Mouse (Mus musculus) neutrophil, adult 5-6 weeks (primary cell): ENCODE results near the gene Ciao2b. TPM values are rescaled to one million over a fixed set of nuclear protein-coding genes. Genes with fewer than 3 reads are reported as not detected.
"Not testable (repeated sequence)": the region's sequence is repeated elsewhere in the genome, so short reads cannot be mapped to it uniquely, and the experiment has no call there.

Source experiments
- ATAC-seq: fragments of 151-379, 151-347 bp; 2 replicates; pipeline ENCODE4 v1.8.0; 2017; ENCODE audit warnings: mild to moderate bottlenecking, moderate TSS enrichment; ENCODE audit not compliant: insufficient number of reproducible peaks, poor library complexity, low FRiP score, severe bottlenecking; ENCODE audit errors: extremely low read depth
- total RNA-seq: library from RNA; stranded (forward); fragments of 200-1000 nt; gene quantifications from 2 replicates; pipeline ENCODE4 v1.2.3, GENCODE M21; 2017

Ciao2b gene
- 21.1 and 22.6 TPM in 2 replicates for total RNA-seq

- peak; percentile 61 for ATAC-seq
Observed at GRCm38 (mm10) chr8:104641426-104642323, at the start of gene Ciao2b. Gene Ciao2b, minus strand, starts transcription at chr8:104641965.

DNA sequence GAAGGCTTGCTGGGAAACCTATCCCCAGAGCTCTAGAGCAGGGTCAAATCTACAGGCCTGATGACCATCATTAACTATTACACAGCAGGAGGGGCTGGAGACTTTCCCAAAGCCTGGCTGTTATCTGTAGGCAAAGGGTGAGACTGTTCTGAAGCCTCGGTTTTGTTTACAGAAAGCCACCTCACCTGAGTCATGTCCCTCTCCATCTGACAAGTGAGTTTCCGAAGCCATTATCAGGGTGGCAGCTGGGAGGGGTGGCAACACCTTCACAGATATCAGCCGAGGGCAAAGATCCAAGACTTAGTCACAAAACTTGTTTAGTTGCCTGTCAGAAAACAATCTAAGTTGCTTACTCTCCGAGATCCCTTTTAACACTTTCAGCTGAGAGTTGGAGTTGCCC lies 46.7 kb upstream of the Ciao2b start:
- ATAC-seq, result no peak

DNA sequence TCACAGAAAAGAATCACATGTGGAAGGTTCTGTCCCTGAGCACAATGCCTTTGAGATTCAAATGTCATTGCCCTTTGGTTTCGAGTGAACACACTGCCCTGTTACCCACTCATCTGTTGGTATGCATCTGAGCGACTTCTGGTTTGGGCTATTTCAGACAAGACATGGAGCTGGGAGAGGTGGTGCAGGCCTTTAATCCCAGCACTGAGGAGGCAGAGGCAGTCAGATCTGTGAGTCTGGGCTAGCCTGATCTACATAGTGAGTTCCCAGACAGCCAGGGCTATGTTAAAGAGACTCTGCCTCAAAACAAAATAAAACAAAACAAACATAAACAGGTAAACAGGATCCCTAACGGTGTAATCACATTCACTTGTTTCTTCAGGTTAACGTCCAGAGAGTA lies 13.8 kb upstream of the Ciao2b start:
- ATAC-seq, result no peak

- peak; percentile 100 for ATAC-seq
Observed at GRCm38 (mm10) chr8:104654984-104655383, 13.2 kb upstream of the Ciao2b start.

DNA sequence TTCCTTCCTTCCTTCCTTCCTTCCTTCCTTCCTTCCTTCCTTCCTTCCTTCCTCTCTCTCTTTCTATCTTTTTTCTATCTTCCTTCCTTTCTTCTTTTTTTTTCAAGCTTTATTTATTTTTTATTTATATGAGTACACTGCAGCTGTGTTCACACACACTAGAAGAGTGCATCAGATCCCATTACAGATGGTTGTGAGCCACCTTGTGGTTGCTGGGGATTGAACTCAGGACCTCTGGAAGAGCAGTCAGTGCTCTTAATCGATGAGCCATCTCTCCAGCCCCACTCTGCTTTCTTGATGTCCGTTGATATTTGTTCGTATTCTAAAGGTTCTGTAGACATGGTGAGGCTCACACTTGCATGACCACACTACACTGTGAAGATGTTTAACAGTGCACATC lies 2.4 kb upstream of the Ciao2b start:
- not testable (repeated sequence) for ATAC-seq

- ATAC-seq, result no peak
Observed at GRCm38 (mm10) chr8:104642324-104642654, 524 bp upstream of the Ciao2b start.

GRCm38 (mm10) chr8:104640831-104641370 lies 864 bp downstream of the Ciao2b start:
- no peak for ATAC-seq

DNA sequence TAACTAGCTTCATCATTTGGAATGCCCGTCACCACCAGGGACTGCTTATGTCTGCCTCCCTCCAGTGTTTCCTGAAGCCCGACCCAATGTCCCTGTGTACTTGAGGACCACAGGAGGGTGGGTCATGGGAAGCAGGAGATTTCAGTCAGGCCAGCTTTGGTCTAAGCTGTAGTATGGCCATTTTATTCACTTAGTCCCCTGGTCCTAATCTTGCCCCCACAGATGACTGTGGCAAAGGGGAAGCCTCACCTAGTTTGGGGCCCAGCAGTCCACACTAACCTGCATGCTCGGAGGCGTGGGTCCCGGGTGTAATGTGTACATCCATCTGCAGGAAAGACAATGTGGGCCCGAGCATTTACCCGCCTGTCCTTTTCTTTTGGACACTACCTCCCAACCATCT lies 1.5 kb downstream of the Ciao2b start:
- ATAC-seq, result no peak

GRCm38 (mm10) chr8:104638010-104638409 lies 3.8 kb downstream of the Ciao2b start:
- no peak for ATAC-seq

DNA sequence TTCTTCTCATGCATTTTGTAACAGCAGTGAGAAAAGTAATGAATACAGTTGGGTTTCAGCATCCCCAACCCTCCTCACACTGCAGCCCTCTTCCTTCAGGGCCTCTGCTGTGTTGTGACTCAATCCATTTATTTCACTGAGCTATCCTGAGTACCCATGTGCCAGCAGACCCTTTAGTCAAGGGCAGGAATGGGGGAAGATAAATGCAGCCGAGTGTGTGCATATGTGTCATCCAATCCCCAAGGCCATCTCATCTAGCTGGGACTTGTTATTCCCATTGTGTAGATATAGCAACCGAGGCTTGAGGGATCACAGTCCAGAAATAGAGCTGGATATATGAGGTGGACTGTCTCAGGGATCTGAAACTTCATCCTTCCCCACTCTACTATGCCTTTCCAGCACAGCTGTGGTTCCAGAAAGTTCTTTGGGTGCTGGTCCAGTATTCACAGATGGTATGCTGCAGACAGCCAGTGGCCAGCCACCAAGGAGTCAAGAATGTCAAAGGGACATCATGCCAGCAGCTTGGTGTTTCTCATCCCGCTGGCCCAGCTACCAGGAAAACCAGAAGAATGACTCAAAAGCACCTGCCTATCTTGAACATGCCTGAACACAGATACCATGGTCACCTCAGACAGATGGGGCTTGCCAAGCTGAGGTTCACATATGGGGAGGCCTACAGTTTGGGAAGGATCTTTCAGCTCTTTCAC lies 6.6 kb downstream of the Ciao2b start:
- ATAC-seq, result no peak

DNA sequence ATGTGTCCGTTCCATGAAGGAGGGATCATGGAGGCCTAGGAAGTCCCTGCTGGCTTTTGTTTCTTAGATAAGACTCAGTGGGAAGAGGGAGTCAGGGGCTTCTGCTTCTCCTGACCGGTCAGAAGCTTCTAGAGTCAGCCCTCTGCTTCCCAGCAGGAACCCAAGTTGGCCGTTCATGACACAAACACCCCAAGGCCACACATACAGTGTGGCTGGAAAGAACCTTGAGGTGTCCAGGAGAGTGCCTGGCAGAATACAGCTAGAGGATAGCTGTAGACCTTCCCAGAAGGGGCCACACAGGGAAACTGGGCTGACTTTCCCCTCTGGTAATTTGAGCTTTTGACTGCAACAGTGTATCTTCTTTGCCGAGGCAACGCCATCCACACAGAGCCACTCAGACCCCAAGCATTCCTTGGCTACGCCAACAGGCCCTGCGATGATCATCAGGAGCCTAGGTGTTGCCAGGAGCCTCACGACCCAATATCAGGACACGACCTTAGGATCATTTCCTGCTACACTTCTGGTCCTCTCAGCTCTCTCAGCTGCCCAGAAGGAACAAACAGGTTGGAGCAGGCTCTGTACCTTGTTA lies 8.5 kb downstream of the Ciao2b start:
- ATAC-seq, result no peak

GRCm38 (mm10) chr8:104632486-104632885 lies 9.3 kb downstream of the Ciao2b start:
- ATAC-seq, result no peak

GRCm38 (mm10) chr8:104631975-104632374 lies 9.8 kb downstream of the Ciao2b start:
- ATAC-seq, result peak; percentile 7; the same call in 1 of the 2 replicates

GRCm38 (mm10) chr8:104630981-104631663 lies 10.6 kb downstream of the Ciao2b start, which contains the start of gene Rrad:
Gene Rrad, minus strand, starts transcription at chr8:104631327.
- ATAC-seq, result peak; percentile 70

GRCm38 (mm10) chr8:104630574-104630973 lies 11.2 kb downstream of the Ciao2b start:
- ATAC-seq, result no peak

DNA sequence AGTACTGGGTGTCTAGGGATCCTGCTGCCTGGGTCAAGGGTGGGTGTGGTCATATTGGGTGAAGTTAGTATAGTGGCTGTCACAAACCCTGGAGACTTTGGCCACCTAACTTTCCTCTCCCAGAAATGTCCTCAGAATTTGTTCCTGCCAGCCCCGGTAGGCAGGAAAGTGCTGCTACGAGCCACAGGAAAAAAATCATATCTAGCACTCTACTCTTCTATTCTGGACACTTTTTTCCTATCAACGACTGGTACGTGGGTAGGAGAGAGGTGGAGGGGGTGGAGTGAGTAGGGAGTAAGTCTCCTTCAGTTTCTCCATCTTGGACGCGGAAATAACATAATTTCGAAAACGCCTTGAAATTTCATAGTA lies 11.7 kb downstream of the Ciao2b start:
- no peak for ATAC-seq

GRCm38 (mm10) chr8:104629306-104630110 lies 12.3 kb downstream of the Ciao2b start:
- no peak for ATAC-seq

- ATAC-seq, result no peak
Observed at GRCm38 (mm10) chr8:104628402-104628801, 13.4 kb downstream of the Ciao2b start.
